Mouse (Mus musculus) CH12.LX (cell line): ENCODE results near the gene Hoxc4.

ENCODE experiments used
- CHD1 ChIP-seq: IDR thresholded peaks from 2 replicates; pipeline ENCODE4 v1.6.1; 2012; ENCODE audit warnings: low read depth, low read length, improper control_type of control experiment, inconsistent platforms
- CTCF ChIP-seq, 2 experiments: IDR thresholded peaks in 1 of 2; conservative IDR thresholded peaks in 1 of 2; 2 replicates each; pipeline ENCODE4 v1.5.1; 2011 to 2012; ENCODE audit warnings: low read depth in 2 of 2, low read length in 2 of 2, improper control_type of control experiment in 1 of 2, inconsistent platforms in 1 of 2, mild to moderate bottlenecking in 1 of 2, moderate library complexity in 1 of 2
- JUND ChIP-seq: conservative IDR thresholded peaks from 2 replicates; pipeline ENCODE4 v1.6.1; 2011; ENCODE audit warnings: low read depth, low read length, improper control_type of control experiment
- MAFK ChIP-seq: IDR thresholded peaks from 2 replicates; pipeline ENCODE4 v1.6.1; 2011; ENCODE audit warnings: low read length, improper control_type of control experiment; ENCODE audit not compliant: insufficient replicate concordance
- MAZ ChIP-seq: IDR thresholded peaks from 2 replicates; pipeline ENCODE4 v1.6.1; 2012; ENCODE audit warnings: low read depth, mild to moderate bottlenecking, inconsistent platforms, low read length, improper control_type of control experiment, moderate library complexity
- POLR2A ChIP-seq: IDR thresholded peaks from 2 replicates; pipeline ENCODE4 v1.6.1; 2011; ENCODE audit warnings: low read depth, mild to moderate bottlenecking, improper control_type of control experiment, low read length
- SMC3 ChIP-seq: IDR thresholded peaks from 2 replicates; pipeline ENCODE4 v1.6.1; 2011; ENCODE audit warnings: low read depth, low read length, improper control_type of control experiment
- ZNF384 ChIP-seq: IDR thresholded peaks from 2 replicates; pipeline ENCODE4 v1.6.1; 2012; ENCODE audit warnings: low read depth, low read length, improper control_type of control experiment, inconsistent platforms

GRCm38 (mm10) chr15:103015009-103015399 lies 3.7 kb upstream of the Hoxc4 start:
- no peak for TF ChIP-seq CTCF (conservative IDR thresholded peaks at IDR 0.05 in 1 of 2, IDR thresholded peaks at IDR 0.05 in 1 of 2; ENCODE audit: low read depth in 2 of 2, low read length in 2 of 2)
- no peak for TF ChIP-seq SMC3
- no peak for TF ChIP-seq JUND
- no peak for TF ChIP-seq ZNF384
- no peak for TF ChIP-seq POLR2A
- no peak for TF ChIP-seq MAZ
- TF ChIP-seq CHD1 = no peak
- no peak for TF ChIP-seq MAFK
